Mouse (Mus musculus) thymus, postnatal 36 days (tissue): Measurements from ENCODE around the gene Ust.
A peak's percentile ranks its signal among the peaks of the same experiment; 100 is the strongest.

Experiments used
- DNase-seq, 2 experiments: peaks; one replicate each; pipeline ENCODE4 v3.0.0; 2022; ENCODE audit warnings: mixed read lengths in 2 of 2

Ust gene

DNA sequence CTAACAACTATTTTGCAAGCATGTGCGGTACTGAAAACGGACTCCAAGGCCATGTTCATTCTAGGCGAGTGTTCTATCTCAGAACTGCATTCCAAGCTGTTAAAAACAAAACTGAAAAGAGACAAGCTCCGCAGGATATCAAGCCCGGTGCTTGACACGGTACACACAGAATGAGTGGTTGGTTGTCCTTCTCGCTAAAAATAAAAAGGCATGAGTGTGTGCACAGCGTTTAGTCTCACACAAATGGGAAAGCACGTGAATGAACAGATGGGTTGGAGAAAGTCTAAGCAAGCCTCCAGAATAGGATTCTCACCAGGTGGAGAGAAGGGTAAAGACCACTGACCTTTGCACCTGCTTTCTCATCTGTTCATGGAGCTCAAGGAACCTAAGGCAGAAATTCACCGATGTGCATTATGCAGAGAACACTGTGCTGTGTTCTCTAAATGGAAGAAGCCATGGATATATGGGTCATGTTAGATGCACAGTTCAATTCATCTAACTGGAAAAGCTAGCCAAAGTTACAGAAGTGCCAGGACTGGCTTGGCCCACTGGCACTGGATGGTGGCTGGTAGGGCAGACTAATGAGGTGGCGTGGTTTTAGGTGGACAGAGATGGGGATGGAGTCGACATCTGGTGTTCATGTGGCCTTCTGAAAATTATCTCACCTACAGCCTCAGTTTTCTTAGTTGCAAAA lies 90.8 kb downstream of the Ust start:
- DNase-seq, result no peak

GRCm38 (mm10) chr10:8419496-8420009 lies 99.1 kb downstream of the Ust start:
- no peak for DNase-seq

GRCm38 (mm10) chr10:8415474-8415873 lies 103.2 kb downstream of the Ust start:
- no peak for DNase-seq

DNA sequence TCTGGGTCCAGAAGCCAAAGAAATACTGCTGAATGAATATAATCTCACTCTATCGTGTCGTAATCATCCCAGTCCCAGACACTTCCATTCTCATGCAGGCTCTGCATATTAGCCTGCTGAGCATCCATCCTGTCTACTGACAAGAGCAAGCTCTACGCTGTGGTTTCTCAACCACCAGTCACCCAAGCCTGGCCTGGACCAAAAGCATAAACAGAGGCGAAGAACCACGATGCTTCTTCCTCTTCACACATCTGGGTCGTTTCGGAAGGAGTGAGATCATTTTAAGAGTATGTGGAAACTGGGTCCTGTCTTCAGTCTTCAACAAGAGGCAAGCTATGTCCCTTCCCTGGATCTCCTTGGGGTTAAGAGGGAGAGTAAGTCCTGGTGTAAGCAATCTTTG lies 103.6 kb downstream of the Ust start:
- DNase-seq, result no peak

- DNase-seq, result no peak
These were observed 113.5 kb downstream of the Ust start for GRCm38 (mm10) chr10:8405141-8405540.

GRCm38 (mm10) chr10:8392226-8392625 lies 126.4 kb downstream of the Ust start:
- no peak for DNase-seq

DNA sequence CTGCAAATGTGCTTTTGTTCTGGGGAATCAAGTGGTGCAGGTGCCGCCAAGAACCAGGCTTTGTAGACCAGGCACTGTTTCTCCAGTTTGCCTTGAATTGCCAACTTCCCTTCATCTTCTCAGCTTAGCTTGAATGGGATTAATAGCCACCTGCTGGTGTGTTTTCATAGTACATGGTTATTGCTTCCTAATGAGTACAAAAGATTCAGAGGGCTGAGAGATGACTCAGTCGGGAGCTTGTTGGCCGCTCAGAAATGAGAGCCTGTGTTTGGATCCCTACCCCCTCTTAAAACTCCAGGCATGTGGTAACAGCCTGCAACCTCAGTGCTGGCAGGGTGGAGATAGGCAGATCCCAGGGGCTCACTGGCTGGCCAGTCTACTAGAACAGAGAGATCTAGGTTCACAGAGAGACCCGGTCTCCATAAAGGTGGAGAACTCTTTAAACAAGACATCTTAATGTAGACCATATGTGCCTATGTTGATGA lies 127.3 kb downstream of the Ust start:
- DNase-seq, result no peak

DNA sequence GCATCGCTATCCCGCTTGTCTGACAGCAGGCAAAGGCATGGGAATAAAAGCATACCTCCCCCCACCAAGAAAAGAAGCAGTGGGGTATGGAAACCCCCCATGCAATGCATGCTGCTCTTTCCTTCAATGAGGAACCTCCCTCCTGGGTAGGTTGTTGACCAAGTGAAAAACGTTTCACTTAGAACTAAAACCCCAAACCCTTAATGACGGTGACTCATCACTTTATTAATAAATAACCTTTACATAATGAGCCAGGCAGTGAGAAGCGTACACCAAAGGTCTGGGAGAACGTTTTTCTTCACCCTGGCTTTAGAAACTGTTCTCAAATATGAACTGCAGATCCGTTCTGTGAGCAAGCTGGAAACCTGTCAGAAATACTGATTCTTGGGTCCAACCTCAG lies 130.4 kb downstream of the Ust start:
- DNase-seq, result no peak

DNA sequence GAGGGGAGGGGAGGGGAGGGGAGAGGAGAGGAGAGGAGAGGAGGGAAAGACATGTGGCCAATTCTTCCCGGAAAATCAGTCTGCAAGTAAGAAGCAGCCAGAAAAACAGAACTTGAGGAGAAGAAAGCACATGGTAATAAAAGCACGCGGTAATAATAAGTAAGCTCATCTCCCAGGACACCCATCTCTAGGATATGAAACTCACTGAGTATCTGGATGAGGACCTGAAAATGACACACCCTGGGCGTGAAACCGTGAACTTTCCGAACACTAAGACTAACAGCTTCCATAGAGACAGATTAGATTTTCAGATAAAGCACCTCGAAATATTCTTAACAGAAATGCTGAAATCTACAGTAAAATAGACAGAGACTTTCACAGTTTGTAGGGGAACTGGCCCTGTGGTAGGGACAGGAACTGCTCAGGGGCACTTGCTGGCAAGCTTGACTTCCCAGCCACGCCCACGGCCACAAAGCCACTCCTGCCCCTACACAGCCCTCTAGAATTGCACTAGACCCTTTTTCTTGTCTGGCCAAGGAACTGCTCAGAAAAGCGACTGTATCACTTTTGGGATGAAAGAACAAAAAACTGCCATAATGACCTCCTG lies 148.6 kb downstream of the Ust start:
- DNase-seq, result peak in 1 of 2 experiments; percentile 11

GRCm38 (mm10) chr10:8365816-8366215 lies 152.8 kb downstream of the Ust start:
- DNase-seq, result no peak

DNA sequence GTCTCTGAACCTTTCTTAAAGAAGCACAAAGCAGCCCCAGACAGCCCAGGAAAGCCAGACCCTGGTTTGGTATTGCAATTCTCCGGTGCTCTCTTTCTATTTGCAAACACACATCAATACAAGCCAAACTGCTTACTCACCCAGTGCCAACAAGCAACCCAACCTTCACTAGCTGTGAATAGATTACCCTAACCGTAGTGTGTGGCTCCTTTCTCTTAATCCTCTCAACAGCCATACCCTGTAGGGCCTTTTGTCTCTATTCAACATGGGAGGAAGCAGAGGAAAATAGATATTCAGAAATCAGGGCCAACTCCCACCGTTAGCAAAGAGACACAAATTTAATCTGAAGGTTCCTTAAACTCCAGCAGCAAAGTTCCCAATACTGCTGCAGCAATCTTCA lies 154.4 kb downstream of the Ust start:
- no peak for DNase-seq

GRCm38 (mm10) chr10:8363281-8363680 lies 155.3 kb downstream of the Ust start:
- DNase-seq, result no peak

- DNase-seq, result no peak
These were observed 160.2 kb downstream of the Ust start for GRCm38 (mm10) chr10:8358286-8359045.

DNA sequence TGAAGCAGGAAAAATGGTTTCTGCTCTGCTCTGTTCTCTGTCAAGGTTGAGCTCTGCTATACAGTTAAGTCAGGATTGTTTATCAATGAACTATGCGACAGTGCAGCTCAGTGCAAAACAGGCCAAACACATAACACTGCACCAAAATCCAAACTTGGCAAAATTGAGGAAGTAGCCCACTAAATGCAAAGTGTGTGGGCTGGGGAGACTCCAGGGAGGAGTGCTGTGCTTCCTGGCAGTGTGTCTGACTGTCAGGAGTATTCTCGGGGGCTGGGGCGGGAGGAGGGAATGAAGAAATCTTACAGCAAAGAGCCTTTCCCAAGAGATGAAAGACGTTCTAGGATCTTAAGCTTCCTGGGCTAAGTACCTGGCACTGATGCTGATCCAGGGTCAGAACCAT lies 165.1 kb downstream of the Ust start:
- DNase-seq, result no peak

DNA sequence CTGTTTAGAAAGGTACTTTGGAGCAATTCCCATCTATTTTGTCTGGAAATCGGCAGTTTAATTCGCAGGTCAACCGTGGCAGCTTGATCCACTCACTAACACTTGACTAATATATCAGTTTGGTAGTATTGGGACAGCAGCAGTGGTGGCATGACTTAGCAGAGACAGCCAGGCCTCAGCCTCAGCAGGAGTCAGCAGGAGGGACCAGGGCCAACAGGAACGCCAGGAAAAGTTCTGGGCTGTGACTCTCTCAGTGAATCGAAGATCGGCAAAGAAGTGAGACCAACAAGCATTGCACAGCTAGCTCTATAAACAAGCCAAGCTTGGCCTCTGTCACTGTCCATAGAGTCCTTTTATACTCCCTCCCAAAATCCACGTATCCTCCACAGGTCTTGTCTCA lies 168.0 kb downstream of the Ust start:
- DNase-seq, result no peak

DNA sequence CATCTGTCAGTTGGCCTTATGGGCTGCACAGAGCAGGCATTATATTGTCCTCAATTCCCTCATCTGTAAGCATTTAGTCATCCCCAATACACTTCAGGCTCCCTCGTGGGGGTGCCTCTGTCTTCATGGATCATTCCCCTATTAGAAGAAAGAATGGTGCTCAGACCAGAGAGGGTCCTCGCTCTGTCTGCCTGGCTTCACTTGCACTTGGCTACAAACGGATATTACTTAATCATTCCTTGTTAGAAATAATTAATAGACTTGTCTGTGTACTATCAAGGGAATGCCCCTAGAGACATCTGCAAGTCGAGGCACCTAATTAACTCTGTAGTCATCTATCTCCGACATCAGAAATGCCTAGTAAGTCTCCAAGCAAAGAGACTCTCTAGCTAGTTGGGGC lies 171.1 kb downstream of the Ust start:
- no peak for DNase-seq

DNA sequence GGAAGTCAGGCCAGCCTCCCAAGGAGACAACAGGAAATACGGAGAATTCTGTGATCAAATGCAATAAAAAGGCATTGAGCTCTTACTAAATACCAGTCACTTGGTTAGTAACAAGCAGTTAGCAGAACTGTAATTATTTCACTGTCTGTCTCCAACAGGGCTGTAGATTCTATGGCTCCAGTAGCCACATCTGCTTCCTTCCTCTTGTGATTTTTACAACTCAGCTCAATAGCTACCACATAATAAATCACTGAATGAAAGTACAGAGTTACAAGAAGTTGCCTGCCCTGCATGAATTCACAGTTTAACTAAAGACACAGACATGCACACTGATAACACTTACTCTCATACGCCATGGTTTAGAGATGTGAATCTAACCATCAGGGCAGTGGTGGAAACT lies 176.1 kb downstream of the Ust start:
- no peak for DNase-seq

- DNase-seq, result no peak
These were observed 178.8 kb downstream of the Ust start for GRCm38 (mm10) chr10:8339645-8340428.

DNA sequence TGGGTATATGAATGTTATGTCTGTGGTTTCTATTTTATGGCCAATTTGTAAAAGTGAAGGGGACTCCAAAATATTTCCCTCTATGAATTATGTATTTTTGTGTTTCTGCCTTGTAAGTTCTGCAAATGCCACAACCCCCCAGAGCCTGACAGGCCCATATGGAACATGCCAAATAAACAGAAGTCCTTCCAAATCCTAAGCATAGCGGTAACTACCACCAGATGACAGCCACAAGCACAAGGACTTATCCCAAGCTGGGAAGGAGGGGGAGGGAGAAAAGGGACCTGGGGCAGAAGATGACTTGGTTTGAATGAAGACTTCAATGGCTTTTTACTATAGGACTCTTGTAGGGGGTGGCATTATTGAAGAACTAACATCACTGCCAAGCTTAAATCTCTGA lies 182.0 kb downstream of the Ust start:
- DNase-seq, result no peak

GRCm38 (mm10) chr10:8330958-8331357 lies 187.7 kb downstream of the Ust start:
- no peak for DNase-seq

DNA sequence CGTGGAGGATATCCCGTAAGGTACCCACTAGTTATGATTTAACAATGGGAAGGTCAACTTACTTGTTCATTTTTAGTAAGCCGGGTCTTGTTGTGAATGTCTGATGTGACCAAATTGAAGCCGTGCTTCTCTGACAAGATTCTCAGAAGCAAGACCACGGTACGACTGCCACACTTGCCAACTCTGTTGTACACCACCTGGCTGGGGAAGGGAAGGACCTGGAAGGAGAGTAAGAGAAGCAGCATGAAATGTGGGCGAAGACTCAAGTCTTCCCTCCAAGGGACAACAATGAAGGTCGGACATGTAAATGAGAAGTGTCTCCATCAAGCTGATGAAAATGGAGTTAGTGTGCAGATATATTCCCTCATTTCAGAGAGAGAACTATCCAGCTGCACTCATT lies 188.6 kb downstream of the Ust start:
- DNase-seq, result no peak

- peak; percentile 49 to 64 for DNase-seq
These were observed 195.3 kb downstream of the Ust start for GRCm38 (mm10) chr10:8323304-8323765.

- no peak for DNase-seq
These were observed 197.9 kb downstream of the Ust start for GRCm38 (mm10) chr10:8320771-8321170.
